Mouse (Mus musculus): Measurements from ENCODE around the gene Mllt11. TPM values are rescaled to one million over a fixed set of nuclear protein-coding genes. Genes with fewer than 3 reads are reported as not detected.

Mllt11 gene
- 16.4 and 21.0 TPM in 2 replicates for polyA plus RNA-seq (2014; fragmentation: Nextera tagmentation; extraction: Ambion mirVana)

DNA sequence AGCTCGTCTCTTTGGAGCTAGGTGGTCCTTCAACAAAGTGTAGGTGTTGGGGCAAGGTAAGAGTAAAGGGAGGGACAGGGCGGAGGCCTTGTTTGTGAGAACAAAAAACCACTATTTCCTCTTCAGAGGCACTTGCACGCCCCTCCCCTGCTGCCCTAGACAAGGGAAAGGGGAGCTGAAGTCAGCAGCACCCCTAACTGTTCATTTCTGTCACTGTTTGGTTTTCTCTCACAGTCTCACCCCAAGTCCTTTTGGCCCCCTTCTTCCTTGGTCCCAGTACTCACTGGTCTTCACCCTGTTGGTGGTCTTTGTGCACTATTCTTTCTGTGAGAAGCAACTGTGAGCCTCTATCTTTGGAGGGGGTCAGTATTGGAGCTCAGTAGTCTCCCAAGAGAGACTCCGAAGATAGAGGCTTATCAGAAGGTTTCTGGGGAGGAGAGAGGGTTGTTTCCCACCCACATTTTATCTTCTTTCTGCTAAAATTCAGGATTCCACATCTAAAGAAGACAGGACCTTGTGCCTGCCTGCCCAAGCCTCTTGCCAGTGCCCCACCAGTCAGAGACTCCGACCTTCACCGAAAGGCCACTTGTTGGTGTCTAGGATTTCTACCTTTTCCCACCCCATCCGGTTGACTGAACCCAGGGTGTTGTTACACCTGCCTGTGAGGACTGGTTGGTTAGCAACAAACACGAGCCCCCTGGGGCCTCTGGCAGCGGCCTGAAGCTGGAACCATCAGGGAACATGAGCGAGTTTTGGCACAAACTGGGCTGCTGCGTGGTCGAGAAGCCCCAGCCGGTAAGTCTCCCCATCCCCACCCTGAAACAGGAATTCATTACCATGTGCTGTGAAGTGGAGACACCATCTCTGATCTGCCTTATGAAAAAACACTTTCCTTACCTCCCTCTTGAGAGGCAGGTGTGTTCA lies at the start of gene Mllt11:
Gene Mllt11, minus strand, starts transcription at position 874 of the 924 bp plus-strand sequence.
- no peaks in the 10 kb centered on the region for H3K9me3 ChIP-seq (replicated peaks; ENCODE audit: control insufficient read depth, low read length)
- H3K27me3 ChIP-seq (ENCODE audit: control insufficient read depth, insufficient read depth, low read length) = no peaks in the 10 kb centered on the region
- peaks cover 35% of the 10 kb centered on the region for H3K4me1 ChIP-seq (ENCODE audit: control insufficient read depth, insufficient read depth, low read length)
- peak within 1 kb of the TSS; percentile 96 for H3K4me2 ChIP-seq
- peak within 1 kb of the TSS; percentile 87 for H3K27ac ChIP-seq (ENCODE audit: low read depth, low read length)
- no peak for ATAC-seq (replicated peaks; ENCODE audit: insufficient number of reproducible peaks, low FRiP score, low TSS enrichment)
- peak within 1 kb of the TSS; percentile 92; the same call in 1 of the 2 replicates for H3K4me3 ChIP-seq (ENCODE audit: low read depth, low read length)
- peak within 1 kb of the TSS; percentile 95; the same call in 1 of the 2 replicates for H3K9ac ChIP-seq (ENCODE audit: low read depth, low read length)
- peaks cover 36% of the 10 kb centered on the region for H3K36me3 ChIP-seq (ENCODE audit: control insufficient read depth, insufficient read depth, low read length)
- WGBS (ENCODE audit: insufficient replicate concordance) = 72% methylated on average over 13 of the region's 13 CpGs

- no peaks in the 10 kb centered on the region for H3K36me3 ChIP-seq (ENCODE audit: control insufficient read depth, insufficient read depth, low read length)
- H3K4me3 ChIP-seq (ENCODE audit: low read depth, low read length) = peak within 1 kb of the TSS; percentile 84
- H3K27me3 ChIP-seq (ENCODE audit: control insufficient read depth, insufficient read depth, low read length) = no peaks in the 10 kb centered on the region
- peak within 1 kb of the TSS; percentile 81 for H3K4me2 ChIP-seq
- ATAC-seq (replicated peaks; ENCODE audit: insufficient number of reproducible peaks, low FRiP score, low TSS enrichment) = peak; percentile 87
- peaks cover 9% of the 10 kb centered on the region for H3K4me1 ChIP-seq (ENCODE audit: control insufficient read depth, insufficient read depth, low read length)
- peak within 1 kb of the TSS; percentile 96 for H3K9ac ChIP-seq (ENCODE audit: low read depth, low read length)
- under 1% methylated on average over 53 of the region's 53 CpGs for WGBS (ENCODE audit: insufficient replicate concordance)
- no peaks in the 10 kb centered on the region for H3K9me3 ChIP-seq (replicated peaks; ENCODE audit: control insufficient read depth, low read length)
- H3K27ac ChIP-seq (ENCODE audit: low read depth, low read length) = peak within 1 kb of the TSS; percentile 98
Measured at GRCm38 (mm10) chr3:95281216-95282126, 49.5 kb upstream of the Mllt11 start, which contains the start of the genes Mindy1 and Prune1. TSS of gene Mindy1 (plus strand) at chr3:95281345. TSS of gene Prune1 (minus strand) at chr3:95282076.

DNA sequence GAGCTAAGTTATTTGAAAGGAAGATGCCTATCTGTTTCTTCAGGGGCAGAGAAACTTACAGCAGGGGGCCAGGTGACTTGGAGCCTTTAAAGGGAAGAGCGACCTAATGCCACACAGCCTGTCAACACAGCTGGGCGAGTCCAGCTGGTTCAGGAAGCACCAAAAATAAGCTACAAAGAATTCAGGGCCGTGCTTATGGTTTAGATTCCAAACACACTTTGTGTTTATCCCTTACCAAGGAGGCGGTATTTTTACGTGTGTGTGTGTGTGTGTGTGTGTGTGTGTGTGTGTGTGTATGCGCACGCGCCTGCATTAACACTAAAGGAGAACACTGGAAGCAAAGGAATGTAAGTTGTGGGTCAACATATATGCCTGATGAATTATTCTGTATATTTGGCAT lies 48.8 kb upstream of the Mllt11 start:
- H3K4me3 ChIP-seq (ENCODE audit: low read depth, low read length) = peak overlapping the region; percentile 84
- ATAC-seq (replicated peaks; ENCODE audit: insufficient number of reproducible peaks, low FRiP score, low TSS enrichment) = no peak
- peaks cover 9% of the 10 kb centered on the region for H3K4me1 ChIP-seq (ENCODE audit: control insufficient read depth, insufficient read depth, low read length)
- no peaks in the 10 kb centered on the region for H3K36me3 ChIP-seq (ENCODE audit: control insufficient read depth, insufficient read depth, low read length)
- peak overlapping the region; percentile 81 for H3K4me2 ChIP-seq
- H3K9ac ChIP-seq (ENCODE audit: low read depth, low read length) = peak overlapping the region; percentile 96
- 11% methylated on average over 8 of the region's 8 CpGs for WGBS (ENCODE audit: insufficient replicate concordance)
- H3K27me3 ChIP-seq (ENCODE audit: control insufficient read depth, insufficient read depth, low read length) = no peaks in the 10 kb centered on the region
- H3K9me3 ChIP-seq (replicated peaks; ENCODE audit: control insufficient read depth, low read length) = no peaks in the 10 kb centered on the region
- peak overlapping the region; percentile 84 for H3K27ac ChIP-seq (ENCODE audit: low read depth, low read length)

- no peak for ATAC-seq (replicated peaks; ENCODE audit: insufficient number of reproducible peaks, low FRiP score, low TSS enrichment)
- Histone ChIP-seq H3K36me3 (ENCODE audit: control insufficient read depth, insufficient read depth, low read length) (no peaks in the 10 kb centered on the region; the same call in 1 of the 2 replicates), H3K4me1 (ENCODE audit: control insufficient read depth, insufficient read depth, low read length) (peaks cover 3% of the 10 kb centered on the region; the same call in 1 of the 2 replicates), H3K27ac (ENCODE audit: low read depth, low read length) (no peak overlapping the region), H3K9ac (ENCODE audit: low read depth, low read length) (0 out of 2 replicates have a peak overlapping the region, but pooled peaks have one; percentile 39), H3K27me3 (ENCODE audit: control insufficient read depth, insufficient read depth, low read length) (no peaks in the 10 kb centered on the region), H3K4me3 (ENCODE audit: low read depth, low read length) (no peak overlapping the region), H3K9me3 (replicated peaks; ENCODE audit: control insufficient read depth, low read length) (no peaks in the 10 kb centered on the region), H3K4me2 (no peak overlapping the region)
- 60% methylated on average over 1 of the region's 1 CpGs for WGBS (ENCODE audit: insufficient replicate concordance)
Measured at GRCm38 (mm10) chr3:95277149-95277551, 45.2 kb upstream of the Mllt11 start.

DNA sequence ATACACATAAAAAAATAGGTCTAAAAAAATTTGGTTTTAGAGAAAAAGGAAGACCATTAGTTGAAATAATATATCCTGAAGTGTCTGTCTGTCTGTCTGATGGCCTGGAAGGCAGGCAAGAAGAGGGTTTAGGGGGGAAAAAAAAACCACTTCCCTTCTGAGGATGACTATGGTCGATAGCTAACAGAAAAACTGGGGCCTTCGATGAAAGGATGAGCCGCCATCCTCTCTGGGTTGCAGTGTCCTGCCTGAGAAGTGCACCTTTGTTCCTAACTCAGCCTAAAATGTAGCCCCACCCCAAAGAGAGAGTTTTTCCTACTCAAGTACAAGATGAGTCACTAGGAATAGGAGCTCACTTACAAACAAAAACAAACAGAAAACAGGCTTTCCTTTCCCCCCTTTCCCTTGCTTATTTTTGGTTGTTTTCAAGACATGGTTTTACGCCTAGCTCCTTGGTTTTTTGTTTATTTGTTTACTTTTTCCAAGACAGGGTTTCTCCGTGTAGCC lies 44.5 kb upstream of the Mllt11 start:
- no peaks in the 10 kb centered on the region for H3K9me3 ChIP-seq (replicated peaks; ENCODE audit: control insufficient read depth, low read length)
- no peaks in the 10 kb centered on the region for H3K27me3 ChIP-seq (ENCODE audit: control insufficient read depth, insufficient read depth, low read length)
- no peak overlapping the region; the same call in 1 of the 2 replicates for H3K27ac ChIP-seq (ENCODE audit: low read depth, low read length)
- WGBS (ENCODE audit: insufficient replicate concordance) = 61% methylated on average over 5 of the region's 5 CpGs
- no peaks in the 10 kb centered on the region; the same call in 1 of the 2 replicates for H3K36me3 ChIP-seq (ENCODE audit: control insufficient read depth, insufficient read depth, low read length)
- ATAC-seq (replicated peaks; ENCODE audit: insufficient number of reproducible peaks, low FRiP score, low TSS enrichment) = no peak
- H3K4me1 ChIP-seq (ENCODE audit: control insufficient read depth, insufficient read depth, low read length) = peaks cover 3% of the 10 kb centered on the region; the same call in 1 of the 2 replicates
- no peak overlapping the region for H3K4me2 ChIP-seq
- no peak overlapping the region for H3K9ac ChIP-seq (ENCODE audit: low read depth, low read length)
- no peak overlapping the region for H3K4me3 ChIP-seq (ENCODE audit: low read depth, low read length)

- ATAC-seq (replicated peaks; ENCODE audit: insufficient number of reproducible peaks, low FRiP score, low TSS enrichment) = no peak
- 66% methylated on average over 6 of the region's 6 CpGs for WGBS (ENCODE audit: insufficient replicate concordance)
Measured at GRCm38 (mm10) chr3:95275161-95275560, 43.2 kb upstream of the Mllt11 start.

GRCm38 (mm10) chr3:95274453-95274852 lies 42.5 kb upstream of the Mllt11 start:
- H3K27ac ChIP-seq (ENCODE audit: low read depth, low read length) = no peak overlapping the region
- WGBS (ENCODE audit: insufficient replicate concordance) = 90% methylated on average over 4 of the region's 4 CpGs
- H3K9ac ChIP-seq (ENCODE audit: low read depth, low read length) = no peak overlapping the region
- H3K4me3 ChIP-seq (ENCODE audit: low read depth, low read length) = no peak overlapping the region
- H3K27me3 ChIP-seq (ENCODE audit: control insufficient read depth, insufficient read depth, low read length) = no peaks in the 10 kb centered on the region
- ATAC-seq (replicated peaks; ENCODE audit: insufficient number of reproducible peaks, low FRiP score, low TSS enrichment) = no peak
- no peak overlapping the region for H3K4me2 ChIP-seq
- no peaks in the 10 kb centered on the region for H3K4me1 ChIP-seq (ENCODE audit: control insufficient read depth, insufficient read depth, low read length)
- H3K36me3 ChIP-seq (ENCODE audit: control insufficient read depth, insufficient read depth, low read length) = no peaks in the 10 kb centered on the region; the same call in 1 of the 2 replicates
- H3K9me3 ChIP-seq (replicated peaks; ENCODE audit: control insufficient read depth, low read length) = no peaks in the 10 kb centered on the region

More at GRCm38 (mm10) chr3:95275161-95275560, 43.2 kb upstream of the Mllt11 start:
- H3K27ac ChIP-seq (ENCODE audit: low read depth, low read length) = peak overlapping the region; percentile 15; the same call in 1 of the 2 replicates
- no peak overlapping the region for H3K4me2 ChIP-seq
- no peak overlapping the region for H3K4me3 ChIP-seq (ENCODE audit: low read depth, low read length)
- H3K36me3 ChIP-seq (ENCODE audit: control insufficient read depth, insufficient read depth, low read length) = no peaks in the 10 kb centered on the region; the same call in 1 of the 2 replicates
- H3K27me3 ChIP-seq (ENCODE audit: control insufficient read depth, insufficient read depth, low read length) = no peaks in the 10 kb centered on the region
- H3K4me1 ChIP-seq (ENCODE audit: control insufficient read depth, insufficient read depth, low read length) = no peaks in the 10 kb centered on the region
- no peak overlapping the region for H3K9ac ChIP-seq (ENCODE audit: low read depth, low read length)
- H3K9me3 ChIP-seq (replicated peaks; ENCODE audit: control insufficient read depth, low read length) = no peaks in the 10 kb centered on the region

DNA sequence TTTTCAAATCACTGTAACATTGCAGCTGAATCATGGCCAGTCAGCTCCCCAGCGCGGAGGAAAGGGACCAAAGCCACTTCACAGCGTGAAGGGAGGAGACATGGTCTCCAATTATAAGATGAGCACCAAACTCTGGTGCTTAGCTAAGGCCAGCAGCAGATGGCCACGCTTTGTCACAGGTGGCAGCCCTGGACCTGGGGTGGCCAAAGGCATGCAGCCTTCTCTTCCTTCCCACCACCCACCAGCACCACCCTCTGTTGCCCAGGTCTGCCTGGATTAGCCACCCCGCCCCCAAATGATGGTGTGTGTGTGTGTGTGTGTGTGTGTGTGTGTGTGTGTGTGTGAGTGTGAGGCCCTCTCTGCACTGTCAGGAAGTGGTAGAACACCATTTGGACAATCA lies 41.5 kb upstream of the Mllt11 start:
- no peak for ATAC-seq (replicated peaks; ENCODE audit: insufficient number of reproducible peaks, low FRiP score, low TSS enrichment)
- 80% methylated on average over 5 of the region's 5 CpGs for WGBS (ENCODE audit: insufficient replicate concordance)
- no peaks in the 10 kb centered on the region for H3K27me3 ChIP-seq (ENCODE audit: control insufficient read depth, insufficient read depth, low read length)

More for the DNA sequence above, 41.5 kb upstream of the Mllt11 start:
- H3K36me3 ChIP-seq (ENCODE audit: control insufficient read depth, insufficient read depth, low read length) = no peaks in the 10 kb centered on the region; the same call in 1 of the 2 replicates
- H3K9me3 ChIP-seq (replicated peaks; ENCODE audit: control insufficient read depth, low read length) = no peaks in the 10 kb centered on the region
- no peaks in the 10 kb centered on the region for H3K4me1 ChIP-seq (ENCODE audit: control insufficient read depth, insufficient read depth, low read length)
- no peak overlapping the region for H3K9ac ChIP-seq (ENCODE audit: low read depth, low read length)
- H3K4me3 ChIP-seq (ENCODE audit: low read depth, low read length) = no peak overlapping the region
- no peak overlapping the region for H3K27ac ChIP-seq (ENCODE audit: low read depth, low read length)
- no peak overlapping the region for H3K4me2 ChIP-seq

All from heart, embryonic 11.5 days (tissue).